Mouse (Mus musculus) forebrain, embryonic 16.5 days (tissue): ENCODE measurements around the gene Vmn1r192. TPM values are rescaled to one million over a fixed set of nuclear protein-coding genes. Genes with fewer than 3 reads are reported as not detected.
"Not testable (repeated sequence)": the region's sequence is repeated elsewhere in the genome, so short reads cannot be mapped to it uniquely, and the experiment has no call there.

ENCODE experiments used
- ATAC-seq: fragments of 200-750 bp; cut with Nextera tagmentation; 2 replicates; pipeline ENCODE4 v1.8.0; 2017; ENCODE audit warnings: mild to moderate bottlenecking, moderate library complexity
- H3K27ac ChIP-seq: fragments of 300-500 bp; sonication (generic); 2 replicates; pipeline ENCODE4 v1.5.1; 2014; ENCODE audit warnings: low read length, control low read depth
- H3K27me3 ChIP-seq: fragments of 300-500 bp; sonication (generic); replicated peaks from 2 replicates; pipeline ENCODE4 v1.6.1; 2014; ENCODE audit warnings: low read length; ENCODE audit not compliant: control insufficient read depth, insufficient read depth
- H3K36me3 ChIP-seq: fragments of 300-500 bp; sonication (generic); 2 replicates; pipeline ENCODE4 v1.6.1; 2014; ENCODE audit not compliant: control insufficient read depth, insufficient read depth
- H3K4me1 ChIP-seq: fragments of 300-500 bp; sonication (generic); replicated peaks from 2 replicates; pipeline ENCODE4 v1.6.1; 2014; ENCODE audit warnings: low read length; ENCODE audit not compliant: control insufficient read depth, insufficient read depth
- H3K4me2 ChIP-seq: fragments of 300-500 bp; sonication (generic); 2 replicates; pipeline ENCODE4 v1.6.1; 2014; ENCODE audit warnings: mild to moderate bottlenecking, low read length, control low read depth
- H3K4me3 ChIP-seq: fragments of 300-500 bp; sonication (generic); replicated peaks from 2 replicates; pipeline ENCODE4 v1.5.1; 2014; ENCODE audit warnings: mild to moderate bottlenecking, low read length, control low read depth
- H3K9ac ChIP-seq: fragments of 300-500 bp; sonication (generic); replicated peaks from 2 replicates; pipeline ENCODE4 v1.6.1; 2014; ENCODE audit warnings: low read depth, low read length, control low read depth
- H3K9me3 ChIP-seq: fragments of 300-500 bp; sonication (generic); 2 replicates; pipeline ENCODE4 v1.6.1; 2016; ENCODE audit warnings: low read length; ENCODE audit not compliant: control insufficient read depth
- WGBS: fragments of 180-500 bp; shearing (Covaris S2); extraction: QIAGEN DNeasy Blood & Tissue Kit; methylation state at CpG from one replicate; pipeline ENCODE4 v1.1.7; 2014; 5-methylcytosine and 5-hydroxymethylcytosine counted together
- polyA plus RNA-seq: library from polyadenylated mRNA; unstranded; fragments of >200 nt; fragmentation: Nextera tagmentation; extraction: Ambion mirVana; gene quantifications from 2 replicates; pipeline ENCODE4 v1.2.1, GENCODE M21; 2015

Gene Vmn1r192
- not detected in 2 replicates for polyA plus RNA-seq

DNA sequence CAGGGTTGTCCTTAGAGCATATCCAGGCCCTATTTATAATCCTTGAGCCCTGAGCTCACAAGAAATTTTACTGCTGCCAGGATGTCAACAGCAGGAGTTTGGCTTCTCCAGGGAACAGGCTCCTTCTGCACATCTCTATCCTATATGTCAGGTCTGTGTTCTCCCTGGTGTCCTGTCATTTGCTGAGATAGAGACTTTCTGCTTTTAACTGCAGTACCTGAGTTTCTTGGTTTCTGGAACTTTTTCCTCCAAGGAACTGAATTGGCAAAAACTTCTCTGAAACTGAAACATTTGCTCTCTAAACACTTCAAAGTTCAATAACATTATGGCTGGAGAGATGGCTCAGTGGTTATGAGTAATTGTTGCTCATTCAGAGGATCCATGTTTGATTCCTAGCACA, at the start of gene Vmn1r192:
Gene Vmn1r192 (minus strand): TSS at position 101 of the 400 bp plus-strand sequence.
- no peak for ATAC-seq
- no peak within 1 kb of the TSS for H3K4me3 ChIP-seq
- H3K27ac ChIP-seq: no peak within 1 kb of the TSS
- no peaks in the 10 kb centered on the region for H3K9me3 ChIP-seq
- no peak within 1 kb of the TSS for H3K4me2 ChIP-seq
- H3K9ac ChIP-seq: no peak within 1 kb of the TSS
- no peaks in the 10 kb centered on the region for H3K27me3 ChIP-seq
- H3K4me1 ChIP-seq: no peaks in the 10 kb centered on the region
- H3K36me3 ChIP-seq: no peaks in the 10 kb centered on the region

DNA sequence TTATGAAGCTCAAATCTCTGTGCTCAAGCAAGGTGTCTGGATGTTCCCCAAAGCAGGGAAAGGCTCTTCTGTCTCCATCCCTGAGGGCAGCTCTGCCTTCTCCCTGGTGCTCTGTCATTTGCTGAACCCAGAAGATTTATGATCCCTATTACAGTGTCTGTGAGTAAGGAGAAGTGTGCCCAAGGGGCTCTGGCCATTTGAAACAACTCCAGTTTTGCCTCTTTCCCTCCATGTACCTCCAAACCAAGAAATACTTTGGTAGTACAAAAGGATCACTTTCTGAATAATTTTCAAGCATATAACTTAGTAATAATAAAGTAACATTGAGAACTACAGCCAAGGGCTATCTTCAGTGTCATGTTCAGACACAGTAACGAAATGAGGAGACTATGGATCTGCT, 32.1 kb upstream of the Vmn1r192 start, which contains the start of gene Vmn1r193:
Gene Vmn1r193 (minus strand): TSS at position 101 of the 400 bp plus-strand sequence.
- not testable (repeated sequence) for H3K4me3 ChIP-seq, ATAC-seq, H3K9ac ChIP-seq, H3K9me3 ChIP-seq, H3K27ac ChIP-seq, H3K4me1 ChIP-seq, H3K4me2 ChIP-seq, H3K36me3 ChIP-seq, H3K27me3 ChIP-seq
- 78% methylated on average over 1 of the region's 1 CpGs for WGBS

- not testable (repeated sequence) for H3K4me2 ChIP-seq, ATAC-seq, H3K36me3 ChIP-seq, H3K27ac ChIP-seq, H3K4me3 ChIP-seq, H3K9me3 ChIP-seq, H3K4me1 ChIP-seq, H3K27me3 ChIP-seq, H3K9ac ChIP-seq
- 65% methylated on average over 3 of the region's 3 CpGs for WGBS
Observed at GRCm38 (mm10) chr13:22192756-22193155, 1.8 kb upstream of the Vmn1r192 start.

DNA sequence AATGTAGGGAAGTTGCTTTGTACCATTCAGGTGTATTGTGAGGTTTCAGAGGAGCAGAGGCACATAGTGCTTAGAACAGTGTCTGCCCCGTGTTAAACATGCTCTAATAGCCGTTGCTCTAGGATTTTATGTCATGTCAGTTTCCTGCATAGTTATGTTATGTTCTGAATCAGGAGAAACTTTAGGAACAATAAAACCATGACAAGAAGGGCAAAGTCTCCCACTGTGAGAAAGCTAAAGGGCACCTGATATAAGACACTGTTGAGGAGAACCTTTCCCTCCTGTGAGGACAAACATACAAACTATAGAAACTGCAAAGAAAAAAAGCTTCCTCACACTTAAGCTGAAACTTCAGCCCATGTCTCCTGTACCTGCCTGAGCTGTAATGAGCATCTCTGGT, 556 bp downstream of the Vmn1r192 start:
- Histone ChIP-seq H3K4me3 (no peak overlapping the region), H3K27ac (no peak overlapping the region), H3K4me1 (no peaks in the 10 kb centered on the region), H3K9me3 (no peaks in the 10 kb centered on the region), H3K9ac (no peak overlapping the region), H3K4me2 (no peak overlapping the region), H3K36me3 (no peaks in the 10 kb centered on the region), H3K27me3 (no peaks in the 10 kb centered on the region)
- whole genome bisulfite sequencing: 82% methylated on average over 2 of the region's 2 CpGs
- no peak for ATAC-seq

DNA sequence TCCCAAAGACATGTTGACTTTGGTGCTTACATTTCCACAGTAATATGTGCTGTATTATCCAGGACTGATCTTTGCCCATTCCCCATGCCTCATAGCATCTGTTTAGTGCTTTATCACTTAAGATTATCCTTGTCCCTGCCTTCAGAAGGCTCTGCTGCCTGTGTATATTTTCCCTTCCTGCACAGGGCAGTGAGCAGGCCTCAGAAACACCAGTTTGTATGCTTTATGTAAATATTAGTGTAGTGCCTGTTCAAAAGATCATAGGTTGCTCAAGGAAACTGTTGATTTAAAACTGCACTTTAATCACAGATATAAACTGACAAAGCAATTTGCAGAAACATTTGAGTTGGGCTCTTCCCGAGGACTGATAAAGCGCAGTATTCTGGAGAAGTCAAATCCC, 1.6 kb downstream of the Vmn1r192 start:
- H3K36me3 ChIP-seq: no peaks in the 10 kb centered on the region
- no peak for ATAC-seq
- WGBS: 97% methylated on average over 2 of the region's 2 CpGs
- no peaks in the 10 kb centered on the region for H3K9me3 ChIP-seq
- H3K4me3 ChIP-seq: no peak overlapping the region
- H3K4me1 ChIP-seq: no peaks in the 10 kb centered on the region
- no peaks in the 10 kb centered on the region for H3K27me3 ChIP-seq
- no peak overlapping the region for H3K4me2 ChIP-seq
- H3K9ac ChIP-seq: no peak overlapping the region
- no peak overlapping the region for H3K27ac ChIP-seq

GRCm38 (mm10) chr13:22183869-22184268, 7.1 kb downstream of the Vmn1r192 start, which contains the start of gene Vmn1r191:
Vmn1r191 (minus strand) TSS chr13:22183969.
- Histone ChIP-seq H3K4me1 (no peaks in the 10 kb centered on the region), H3K4me2 (no peak within 1 kb of the TSS), H3K9me3 (no peaks in the 10 kb centered on the region), H3K4me3 (no peak within 1 kb of the TSS), H3K27me3 (no peaks in the 10 kb centered on the region), H3K9ac (no peak within 1 kb of the TSS), H3K27ac (no peak within 1 kb of the TSS), H3K36me3 (no peaks in the 10 kb centered on the region)
- 86% methylated on average over 1 of the region's 1 CpGs for WGBS
- no peak for ATAC-seq

- Histone ChIP-seq H3K9ac (no peak overlapping the region), H3K36me3 (no peaks in the 10 kb centered on the region), H3K4me2 (no peak overlapping the region), H3K4me3 (no peak overlapping the region), H3K27me3 (no peaks in the 10 kb centered on the region), H3K27ac (no peak overlapping the region), H3K4me1 (no peaks in the 10 kb centered on the region), H3K9me3 (peaks cover 4% of the 10 kb centered on the region; the same call in 1 of the 2 replicates)
- no peak for ATAC-seq
- 94% methylated on average over 15 of the region's 15 CpGs for whole genome bisulfite sequencing
Observed at GRCm38 (mm10) chr13:22168416-22168815, 22.5 kb downstream of the Vmn1r192 start.

- not testable (repeated sequence) for H3K36me3 ChIP-seq, ATAC-seq, H3K4me2 ChIP-seq, H3K27me3 ChIP-seq, H3K27ac ChIP-seq, H3K4me3 ChIP-seq, H3K4me1 ChIP-seq, H3K9ac ChIP-seq, H3K9me3 ChIP-seq
- 77% methylated on average over 5 of the region's 5 CpGs for WGBS
Observed at GRCm38 (mm10) chr13:22136495-22137293, 54.2 kb downstream of the Vmn1r192 start.
